Mouse (Mus musculus) 3134 (cell line): ENCODE data around the gene Zbtb12.
A peak's percentile ranks its signal among the peaks of the same experiment; 100 is the strongest.

Experiments used
- DNase-seq: peaks from one replicate; pipeline ENCODE4 v3.0.0-alpha.2; 2011; ENCODE audit warnings: low spot score; ENCODE audit not compliant: insufficient read length; ENCODE audit errors: extremely low read depth

Zbtb12 gene

DNA sequence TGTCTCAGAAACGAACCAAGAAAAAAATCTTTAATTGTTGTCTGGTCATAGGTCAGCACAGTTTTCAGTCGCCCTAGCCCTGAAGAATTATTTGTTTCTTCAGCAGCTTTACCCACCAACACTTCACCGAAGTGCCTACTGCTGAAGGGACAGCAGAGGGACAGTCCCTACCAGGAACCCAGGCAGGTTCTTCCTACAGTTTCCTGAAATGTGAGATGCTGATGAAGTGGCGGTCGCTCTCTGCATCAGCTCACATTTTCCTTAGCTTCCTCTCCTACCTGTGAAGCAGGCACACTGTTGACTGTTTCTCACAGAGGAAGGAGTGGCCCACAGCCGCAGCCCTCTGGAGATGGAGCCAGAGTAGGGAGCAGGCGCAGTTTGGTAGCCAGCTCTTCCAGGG, 13.3 kb upstream of the Zbtb12 start:
- DNase-seq, result no peak

DNA sequence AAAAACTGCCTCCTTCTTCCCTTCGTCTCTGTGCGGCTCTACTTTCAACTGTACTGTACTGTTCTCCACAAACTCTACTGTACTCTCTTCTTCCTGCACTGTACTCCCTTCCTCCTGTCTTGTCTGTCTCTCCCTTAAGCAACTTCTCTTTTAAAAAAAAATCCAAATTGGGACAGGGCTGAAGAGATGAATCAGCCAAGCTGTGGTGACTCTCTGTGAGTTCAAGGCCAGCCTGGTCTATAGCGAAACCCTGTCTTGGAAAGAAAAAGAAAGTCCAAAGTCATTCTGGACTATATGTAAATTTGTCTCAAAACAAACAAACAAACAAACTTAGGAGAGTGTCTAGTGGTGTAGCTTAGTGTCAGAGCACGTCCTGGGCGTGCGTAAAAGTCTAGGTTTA, 5.0 kb upstream of the Zbtb12 start:
- no peak for DNase-seq

GRCm38 (mm10) chr17:34881166-34881565, 1.9 kb downstream of the Zbtb12 start:
- DNase-seq, result peak; percentile 45

DNA sequence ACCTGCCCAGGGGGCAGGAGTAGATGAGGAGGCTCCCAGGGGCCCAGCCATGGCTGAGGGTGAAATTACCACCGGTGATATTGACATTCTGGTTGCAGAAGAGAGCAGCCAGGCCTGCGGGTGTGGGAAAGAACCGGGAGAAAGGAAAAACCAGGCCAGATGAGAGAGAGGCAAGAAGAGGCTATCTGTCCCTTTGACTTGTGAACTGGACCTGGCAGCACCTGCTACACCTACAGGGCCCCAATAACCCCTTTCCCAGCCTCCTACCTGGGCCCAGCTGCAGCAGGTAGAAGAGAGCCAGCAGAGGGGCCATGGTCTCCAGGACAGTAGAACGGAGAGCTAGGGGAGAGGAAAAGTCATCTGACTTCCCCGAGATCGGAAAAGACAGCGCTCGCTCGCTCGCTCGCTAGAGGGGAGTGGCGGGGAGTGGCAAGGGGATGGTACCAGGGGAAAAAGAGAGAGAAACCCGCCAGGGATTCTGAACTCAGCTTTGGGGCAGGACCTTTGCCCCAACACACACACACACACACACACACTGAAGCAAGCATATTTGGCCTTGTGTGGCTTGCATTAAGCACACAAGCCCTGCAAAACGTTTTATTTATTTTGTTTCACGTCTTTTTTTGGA, 2.5 kb downstream of the Zbtb12 start, which contains the start of gene Gm20547:
TSS of gene Gm20547 (minus strand) at position 360 of the 628 bp plus-strand sequence.
- DNase-seq, result no peak

DNA sequence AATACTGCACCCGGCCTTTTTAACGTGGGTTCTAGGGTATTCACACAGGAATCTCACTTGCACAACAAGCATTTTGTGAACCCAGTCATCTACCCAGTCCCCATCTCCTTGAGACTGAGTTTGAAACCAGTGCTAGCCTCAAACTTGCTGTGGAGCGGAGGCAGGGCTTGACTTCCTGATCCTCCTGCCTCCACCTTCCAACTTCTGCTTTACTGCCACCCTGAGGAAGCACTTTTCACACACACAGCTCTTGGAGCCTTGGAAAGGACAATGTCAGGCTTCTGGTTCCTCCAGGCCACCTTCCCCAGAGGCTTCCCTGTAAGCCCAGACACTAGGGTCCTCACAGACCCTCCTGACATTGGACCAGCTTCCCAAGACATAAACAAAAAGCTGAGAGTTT, 4.0 kb downstream of the Zbtb12 start:
- no peak for DNase-seq

DNA sequence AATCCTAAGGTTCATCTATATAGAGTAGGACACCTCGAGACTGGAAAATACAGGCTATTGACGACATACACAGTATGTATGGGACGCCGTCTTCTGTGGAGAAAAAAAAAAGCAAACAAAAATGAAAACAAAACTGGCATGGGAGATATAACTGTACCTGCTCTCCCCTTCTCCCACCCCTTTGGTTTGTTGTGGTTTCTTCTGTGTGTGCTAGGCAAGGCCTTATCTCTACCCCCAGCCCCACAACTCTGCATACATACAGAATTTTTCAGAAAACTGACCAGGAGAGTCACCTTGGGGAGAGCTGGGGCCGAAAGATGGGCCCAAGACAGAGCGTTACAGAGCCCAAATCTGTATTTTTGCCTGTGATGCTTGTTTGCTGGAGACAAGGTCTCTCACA, 5.4 kb downstream of the Zbtb12 start:
- no peak for DNase-seq

DNA sequence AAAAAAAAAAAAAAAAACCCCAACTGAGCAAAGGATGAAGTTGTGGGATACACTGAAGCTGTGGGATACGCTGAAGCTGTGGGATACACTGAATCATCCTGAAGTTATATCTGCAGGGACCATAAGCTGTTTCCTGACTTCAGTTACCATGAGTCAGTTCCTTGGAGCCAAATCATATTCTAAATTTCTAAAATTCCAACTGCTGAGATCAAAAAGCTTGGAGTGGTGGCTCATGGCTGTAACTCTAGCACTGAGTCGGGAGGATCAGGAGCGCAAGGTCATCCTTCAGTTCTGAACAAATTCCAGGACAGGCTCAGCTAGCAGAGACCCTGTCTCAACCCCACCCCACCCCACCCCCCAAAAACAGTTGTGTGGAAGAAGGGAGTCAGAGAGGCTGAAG, 6.3 kb downstream of the Zbtb12 start:
- DNase-seq, result no peak

DNA sequence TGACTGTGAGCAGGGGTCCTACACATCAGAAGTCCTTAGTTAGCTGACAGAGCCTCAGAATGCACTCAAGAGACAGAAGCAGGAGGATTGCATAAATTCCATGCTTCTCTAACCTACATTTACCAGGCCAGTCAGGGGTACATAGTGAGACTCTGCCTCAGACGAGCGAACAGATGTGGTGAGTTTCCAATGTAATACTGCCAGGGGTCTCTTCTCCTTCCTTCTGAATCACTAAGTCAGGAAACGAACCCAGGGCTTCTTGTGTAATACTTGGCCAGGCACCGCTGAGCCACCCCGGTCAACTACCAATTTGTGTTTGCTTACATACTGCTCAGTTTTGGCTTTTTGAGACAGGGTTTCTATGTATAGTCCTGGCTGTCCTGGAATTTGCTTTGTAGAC, 8.7 kb downstream of the Zbtb12 start:
- no peak for DNase-seq

GRCm38 (mm10) chr17:34890074-34890743, 10.9 kb downstream of the Zbtb12 start:
- no peak for DNase-seq

DNA sequence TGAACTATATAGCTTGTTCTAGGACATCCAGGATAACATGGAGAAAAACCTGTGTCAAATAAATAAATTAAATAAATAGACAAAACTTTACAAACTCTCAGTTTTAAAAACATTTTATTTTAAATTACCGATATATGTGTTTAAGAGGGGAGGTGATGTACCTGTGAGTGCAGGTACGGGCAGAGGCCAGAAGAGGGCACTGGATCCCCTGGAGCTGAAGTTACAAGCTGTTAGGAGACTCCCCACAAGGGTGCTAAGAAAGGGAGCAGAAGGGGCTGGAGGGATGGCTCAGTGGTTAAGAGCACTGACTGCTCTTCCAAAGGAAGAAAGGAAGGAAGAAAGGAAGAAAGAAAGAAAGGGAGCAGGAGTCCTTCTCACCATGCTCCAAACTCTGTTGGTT, 12.1 kb downstream of the Zbtb12 start:
- DNase-seq, result no peak

GRCm38 (mm10) chr17:34893072-34893824, 14.0 kb downstream of the Zbtb12 start:
- no peak for DNase-seq

DNA sequence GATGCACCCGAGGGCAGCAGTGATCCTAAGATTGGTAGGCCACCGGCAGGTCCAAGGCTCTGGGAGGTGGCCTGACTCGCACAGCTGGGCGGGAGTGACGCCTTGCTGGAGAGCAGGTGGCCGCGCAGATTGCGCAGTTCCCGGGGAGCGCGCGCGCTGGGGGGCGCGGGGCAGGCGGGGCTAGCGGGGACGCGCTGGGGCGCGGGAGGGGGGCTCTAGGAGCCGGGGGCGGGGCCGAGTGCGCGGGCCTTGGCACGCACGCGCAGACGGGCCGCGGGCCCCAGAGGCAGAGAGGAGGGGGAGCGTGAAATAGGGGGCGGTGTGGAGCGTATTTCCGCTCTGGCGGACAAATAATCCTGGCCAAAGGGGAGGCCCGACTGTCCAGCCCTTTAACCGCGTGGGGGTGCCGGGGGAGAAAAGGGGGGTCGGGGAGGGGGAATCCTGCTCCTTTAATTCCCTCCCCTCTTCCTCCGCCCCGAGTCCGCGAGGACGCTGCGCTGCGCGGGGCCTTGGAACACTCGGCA, 14.9 kb downstream of the Zbtb12 start:
- DNase-seq, result peak; percentile 95

- DNase-seq, result peak; percentile 61
These were observed 15.7 kb downstream of the Zbtb12 start for GRCm38 (mm10) chr17:34894801-34895530.

- no peak for DNase-seq
These were observed 16.4 kb downstream of the Zbtb12 start for GRCm38 (mm10) chr17:34895724-34896123.

- DNase-seq, result no peak
These were observed 17.1 kb downstream of the Zbtb12 start for GRCm38 (mm10) chr17:34896366-34896765.

- DNase-seq, result no peak
These were observed 18.3 kb downstream of the Zbtb12 start for GRCm38 (mm10) chr17:34897373-34898159.

GRCm38 (mm10) chr17:34898160-34898586, 18.9 kb downstream of the Zbtb12 start, which contains the start of the genes C2 and Ehmt2:
Gene C2 (minus strand): TSS chr17:34898265.
Gene Ehmt2 (plus strand): TSS chr17:34898469.
- DNase-seq, result peak; percentile 87

DNA sequence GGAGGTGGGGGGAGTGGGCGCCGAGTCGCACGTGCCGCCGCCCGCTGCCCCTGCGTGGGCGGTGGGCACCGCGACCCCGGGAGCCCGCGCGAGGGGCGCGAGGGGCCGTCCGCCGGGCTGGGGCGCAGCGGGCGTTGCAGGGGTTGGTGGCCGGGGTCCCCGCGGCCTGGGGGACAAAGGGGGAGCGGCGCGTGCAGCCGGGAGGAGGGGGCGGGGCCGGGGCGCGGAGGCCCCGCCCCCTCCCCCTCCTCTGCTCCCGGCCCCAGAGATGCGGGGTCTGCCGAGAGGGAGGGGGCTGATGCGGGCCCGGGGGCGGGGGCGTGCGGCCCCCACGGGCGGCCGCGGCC, 19.4 kb downstream of the Zbtb12 start:
- no peak for DNase-seq

DNA sequence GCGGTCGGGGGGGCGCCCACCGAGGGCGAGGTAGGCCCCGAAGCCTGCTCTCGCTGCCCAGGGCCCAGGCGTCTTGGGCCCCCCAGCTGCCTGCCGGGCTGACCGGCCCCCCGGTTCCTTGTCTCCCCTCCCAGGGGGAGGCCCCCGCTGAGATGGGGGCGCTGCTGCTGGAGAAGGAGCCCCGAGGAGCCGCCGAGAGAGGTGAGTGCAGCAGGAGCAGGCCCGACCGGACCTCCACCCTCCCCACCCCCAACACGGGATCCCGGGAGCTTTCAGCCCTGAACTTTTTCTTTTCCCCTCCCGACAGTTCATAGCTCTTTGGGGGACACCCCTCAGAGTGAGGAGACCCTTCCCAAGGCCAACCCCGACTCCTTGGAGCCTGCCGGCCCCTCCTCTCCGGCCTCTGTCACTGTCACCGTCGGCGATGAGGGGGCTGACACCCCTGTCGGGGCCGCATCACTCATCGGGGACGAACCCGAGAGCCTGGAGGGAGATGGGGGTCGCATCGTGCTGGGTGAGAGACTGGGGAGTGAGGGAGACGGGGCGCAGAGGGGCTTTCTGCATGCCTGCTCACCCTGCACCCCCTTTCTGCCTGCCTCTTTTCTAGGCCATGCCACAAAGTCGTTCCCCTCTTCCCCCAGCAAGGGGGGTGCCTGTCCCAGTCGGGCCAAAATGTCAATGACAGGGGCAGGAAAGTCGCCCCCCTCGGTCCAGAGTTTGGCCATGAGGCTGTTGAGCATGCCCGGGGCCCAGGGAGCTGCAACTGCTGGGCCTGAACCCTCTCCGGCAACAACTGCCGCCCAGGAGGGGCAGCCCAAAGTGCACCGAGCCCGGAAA, 20.0 kb downstream of the Zbtb12 start:
- peak; percentile 70 for DNase-seq
